Mouse (Mus musculus) testis, adult 2 months (tissue): ENCODE measurements around the gene Endod1. TPM values are rescaled to one million over a fixed set of nuclear protein-coding genes. Genes with fewer than 3 reads are reported as not detected.

Experiments used
- H3K27ac ChIP-seq: fragments of 200-500 bp; 2 replicates; pipeline ENCODE4 v1.5.1; 2012; ENCODE audit warnings: low read depth, low read length; ENCODE audit not compliant: control insufficient read depth, insufficient read depth
- H3K27me3 ChIP-seq: fragments of 200-500 bp; 2 replicates; pipeline ENCODE4 v1.6.1; 2012; ENCODE audit warnings: mild to moderate bottlenecking, low read length, moderate library complexity; ENCODE audit not compliant: control insufficient read depth, insufficient read depth
- H3K36me3 ChIP-seq: fragments of 200-500 bp; 2 replicates; pipeline ENCODE4 v1.6.1; 2012; ENCODE audit warnings: mild to moderate bottlenecking, low read length; ENCODE audit not compliant: control insufficient read depth, insufficient read depth
- H3K4me1 ChIP-seq: fragments of 200-500 bp; 2 replicates; pipeline ENCODE4 v1.6.1; 2012; ENCODE audit warnings: low read length; ENCODE audit not compliant: control insufficient read depth, insufficient read depth
- H3K4me3 ChIP-seq: fragments of 200-500 bp; 2 replicates; pipeline ENCODE4 v1.5.1; 2012; ENCODE audit warnings: low read depth, mild to moderate bottlenecking, low read length, moderate library complexity, mixed read lengths; ENCODE audit not compliant: control insufficient read depth
- CTCF ChIP-seq: fragments of 200-500 bp; IDR thresholded peaks from 2 replicates; pipeline ENCODE4 v1.5.1; 2012; ENCODE audit warnings: low read depth, mild to moderate bottlenecking, inconsistent platforms, low read length, moderate library complexity; ENCODE audit not compliant: control insufficient read depth, insufficient read depth, insufficient replicate concordance
- POLR2A ChIP-seq: fragments of 200-500 bp; IDR thresholded peaks from 2 replicates; pipeline ENCODE4 v1.6.1; 2012; ENCODE audit warnings: low read depth, mild to moderate bottlenecking, inconsistent platforms, low read length, moderate library complexity; ENCODE audit not compliant: control insufficient read depth
- polyA plus RNA-seq: library from polyadenylated mRNA; depleted of rRNA; stranded (reverse); fragments of >200 nt; gene quantifications from 2 replicates; pipeline ENCODE4 v1.2.3, GENCODE M21; 2012

The Endod1 gene
- polyA plus RNA-seq, 1 experiment = 5.1 TPM

DNA sequence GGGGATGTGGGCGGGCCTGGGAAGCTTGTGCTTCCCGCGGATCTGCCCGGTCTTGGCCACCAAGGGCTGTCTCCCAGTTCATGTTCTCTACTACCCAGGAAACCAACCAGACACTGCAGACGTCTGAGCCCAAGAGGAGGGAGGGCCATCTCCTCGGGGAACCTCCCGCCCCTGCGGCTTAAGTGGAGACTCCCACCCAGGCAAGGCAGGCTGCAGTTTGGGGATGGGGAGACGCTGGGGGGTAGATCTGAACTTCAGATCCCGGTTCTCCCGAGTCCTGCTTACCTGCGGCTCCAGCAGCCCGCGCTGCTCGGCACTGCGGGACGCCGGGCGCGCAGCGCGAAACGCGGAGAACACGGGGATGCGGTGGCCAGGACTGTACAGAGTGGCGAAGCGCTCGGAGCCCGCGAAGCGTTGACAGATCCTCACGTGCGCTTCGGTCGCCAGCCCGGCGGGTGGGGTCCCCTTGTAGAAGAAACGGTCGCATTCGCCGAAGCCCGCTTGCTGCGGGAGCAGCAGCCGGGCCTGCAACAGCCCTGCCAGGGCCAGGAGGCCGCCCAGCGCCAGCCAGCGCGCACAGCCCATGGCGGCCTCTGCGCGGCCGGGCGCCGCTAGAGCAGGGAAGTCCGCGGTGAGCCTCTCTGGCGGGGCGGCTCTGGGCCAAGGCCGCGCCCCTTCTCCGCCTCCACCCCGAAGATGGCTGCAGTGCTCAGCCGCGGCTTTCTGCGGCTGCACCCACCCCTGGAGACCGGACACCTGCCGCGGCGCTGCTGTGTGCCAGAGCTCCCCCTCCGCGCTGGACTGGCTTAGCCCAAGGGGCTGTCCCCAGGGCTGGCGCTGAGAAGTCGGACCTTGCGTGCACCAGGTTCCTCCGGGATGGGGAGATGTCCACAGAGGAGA lies 671 bp downstream of the Endod1 start:
- no peaks in the 10 kb centered on the region for H3K27me3 ChIP-seq
- H3K4me3 ChIP-seq = peak overlapping the region; percentile 83
- TF ChIP-seq POLR2A (peak; percentile 76), CTCF (no peak)
- H3K27ac ChIP-seq = peak overlapping the region; percentile 61
- H3K36me3 ChIP-seq = no peaks in the 10 kb centered on the region
- peaks cover 10% of the 10 kb centered on the region for H3K4me1 ChIP-seq

GRCm38 (mm10) chr9:14379769-14380385 lies 1.4 kb downstream of the Endod1 start:
- H3K27ac ChIP-seq = no peak overlapping the region
- H3K27me3 ChIP-seq = no peaks in the 10 kb centered on the region
- H3K4me3 ChIP-seq = peak overlapping the region; percentile 83
- H3K4me1 ChIP-seq = peaks cover 10% of the 10 kb centered on the region
- TF ChIP-seq POLR2A (no peak), CTCF (no peak)
- H3K36me3 ChIP-seq = no peaks in the 10 kb centered on the region

DNA sequence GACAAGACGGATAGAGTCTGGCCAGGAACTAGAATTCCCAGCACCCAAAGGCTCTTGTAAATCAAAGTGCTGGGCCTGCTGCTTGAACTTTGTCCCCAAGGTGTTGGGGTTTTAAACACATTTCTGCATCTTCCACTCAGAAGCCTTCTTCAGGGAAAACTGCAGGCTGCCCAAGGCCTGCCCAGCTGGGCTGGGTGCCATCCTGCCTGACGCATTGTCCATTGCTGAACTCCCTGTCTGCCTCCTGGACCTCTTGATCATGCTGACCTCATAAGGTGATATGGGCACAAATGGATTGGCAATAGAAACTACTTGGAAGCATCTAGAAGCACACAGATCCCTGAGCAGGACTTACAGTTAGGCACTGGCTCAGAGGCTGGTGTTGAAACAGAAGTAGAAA lies 3.2 kb downstream of the Endod1 start:
- no peak for TF ChIP-seq CTCF
- TF ChIP-seq POLR2A = no peak
- H3K27me3 ChIP-seq = no peaks in the 10 kb centered on the region
- H3K4me3 ChIP-seq = no peak overlapping the region
- no peak overlapping the region for H3K27ac ChIP-seq
- peaks cover 10% of the 10 kb centered on the region for H3K4me1 ChIP-seq
- H3K36me3 ChIP-seq = no peaks in the 10 kb centered on the region

DNA sequence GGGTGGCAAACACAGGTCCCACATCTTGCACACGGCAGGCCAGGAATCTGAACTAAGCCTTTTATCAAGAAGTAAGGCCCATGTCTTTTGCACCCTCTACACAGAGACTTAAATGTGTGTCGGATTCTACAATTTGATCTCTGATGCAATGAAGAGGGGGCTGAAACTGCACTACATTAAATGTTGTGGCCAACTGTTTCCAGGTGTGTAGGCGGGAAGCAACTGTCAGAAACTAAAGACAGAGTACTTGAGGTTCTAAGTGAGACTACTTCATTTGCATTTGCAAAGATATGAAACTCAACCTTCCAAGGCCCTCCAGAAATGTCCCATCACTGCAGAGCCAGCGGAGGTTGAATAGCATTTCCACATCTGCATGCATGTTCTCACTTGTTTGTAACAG lies 5.2 kb downstream of the Endod1 start:
- Histone ChIP-seq H3K4me3 (no peak overlapping the region), H3K27ac (no peak overlapping the region), H3K36me3 (no peaks in the 10 kb centered on the region), H3K27me3 (no peaks in the 10 kb centered on the region), H3K4me1 (peaks cover 10% of the 10 kb centered on the region)
- TF ChIP-seq POLR2A = no peak
- TF ChIP-seq CTCF = no peak

DNA sequence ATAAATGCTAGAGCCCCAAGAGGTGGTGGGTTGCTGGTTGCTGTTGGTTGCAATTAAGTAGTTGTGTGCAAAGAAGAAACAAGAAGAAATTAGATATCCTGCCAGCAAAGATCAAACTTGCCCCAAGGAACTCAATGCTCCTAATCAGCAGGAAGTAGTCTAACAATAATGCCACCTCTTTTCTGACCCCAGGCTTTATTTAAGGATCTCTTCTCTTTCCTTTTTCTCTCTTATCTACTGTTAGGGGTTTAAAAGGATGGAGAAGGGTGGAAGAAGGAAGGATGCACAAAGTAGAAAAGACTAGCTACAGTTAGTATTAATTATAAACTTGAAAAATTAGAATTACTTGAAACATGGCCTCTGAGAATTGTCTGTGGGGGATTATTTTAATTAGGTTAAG lies 8.9 kb downstream of the Endod1 start:
- TF ChIP-seq POLR2A = no peak
- TF ChIP-seq CTCF = no peak
- Histone ChIP-seq H3K27me3 (no peaks in the 10 kb centered on the region), H3K4me3 (no peak overlapping the region), H3K36me3 (no peaks in the 10 kb centered on the region), H3K4me1 (no peaks in the 10 kb centered on the region), H3K27ac (no peak overlapping the region)

- peaks cover 2% of the 10 kb centered on the region; the same call in 1 of the 2 replicates for H3K4me1 ChIP-seq
- H3K36me3 ChIP-seq = no peaks in the 10 kb centered on the region
- no peak overlapping the region for H3K4me3 ChIP-seq
- no peak overlapping the region for H3K27ac ChIP-seq
- H3K27me3 ChIP-seq = no peaks in the 10 kb centered on the region
- no peak for TF ChIP-seq CTCF
- no peak for TF ChIP-seq POLR2A
Observed at GRCm38 (mm10) chr9:14369271-14369670, 12.0 kb downstream of the Endod1 start.

DNA sequence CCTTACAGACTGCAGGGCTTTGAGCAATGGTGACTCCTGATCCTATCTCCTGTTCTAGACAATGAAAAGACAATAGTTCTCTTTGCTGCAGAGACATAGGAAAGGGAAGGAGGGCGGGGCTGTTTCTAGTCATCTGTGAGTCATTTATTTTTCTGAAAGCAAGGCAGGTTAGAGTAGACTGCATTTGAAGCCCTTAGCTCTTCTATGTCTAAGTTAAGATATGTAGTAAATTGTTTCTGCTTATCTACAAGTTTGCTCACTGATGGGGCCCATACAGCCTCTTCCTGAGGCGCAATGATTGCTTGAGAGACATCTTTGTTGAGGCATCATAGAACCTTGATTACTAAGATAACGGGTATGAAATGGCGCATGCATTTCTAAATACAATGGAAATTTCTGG lies 13.5 kb downstream of the Endod1 start:
- TF ChIP-seq POLR2A (no peak), CTCF (no peak)

More for the DNA sequence above, 13.5 kb downstream of the Endod1 start:
- no peaks in the 10 kb centered on the region for H3K27me3 ChIP-seq
- peaks cover 2% of the 10 kb centered on the region; the same call in 1 of the 2 replicates for H3K4me1 ChIP-seq
- no peaks in the 10 kb centered on the region for H3K36me3 ChIP-seq
- no peak overlapping the region for H3K27ac ChIP-seq
- H3K4me3 ChIP-seq = no peak overlapping the region
